Mouse (Mus musculus): ENCODE results near the gene Fras1.

Fras1 gene

GRCm38 (mm10) chr5:96405139-96405842 lies 31.5 kb downstream of the Fras1 start:
- no peak for DNase-seq

GRCm38 (mm10) chr5:96408291-96408690 lies 34.5 kb downstream of the Fras1 start:
- no peak for DNase-seq

GRCm38 (mm10) chr5:96412754-96413394 lies 39.1 kb downstream of the Fras1 start:
- no peak for DNase-seq

- no peak for DNase-seq
These were observed 43.4 kb downstream of the Fras1 start for GRCm38 (mm10) chr5:96417121-96417520.

GRCm38 (mm10) chr5:96421550-96421949 lies 47.8 kb downstream of the Fras1 start:
- no peak for DNase-seq

- DNase-seq: no peak
These were observed 49.0 kb downstream of the Fras1 start for GRCm38 (mm10) chr5:96422716-96423115.

- DNase-seq: no peak
These were observed 51.6 kb downstream of the Fras1 start for GRCm38 (mm10) chr5:96425391-96425790.

- DNase-seq: no peak
These were observed 55.9 kb downstream of the Fras1 start for GRCm38 (mm10) chr5:96429532-96430141.

GRCm38 (mm10) chr5:96437870-96438269 lies 64.1 kb downstream of the Fras1 start:
- DNase-seq: no peak

- DNase-seq: no peak
These were observed 66.1 kb downstream of the Fras1 start for GRCm38 (mm10) chr5:96439811-96440210.

GRCm38 (mm10) chr5:96447460-96447859 lies 73.7 kb downstream of the Fras1 start:
- DNase-seq: no peak

- DNase-seq: no peak
These were observed 78.3 kb downstream of the Fras1 start for GRCm38 (mm10) chr5:96452027-96452426.

- no peak for DNase-seq
These were observed 79.6 kb downstream of the Fras1 start for GRCm38 (mm10) chr5:96453386-96453785.

- no peak for DNase-seq
These were observed 80.7 kb downstream of the Fras1 start for GRCm38 (mm10) chr5:96454422-96454821.

- no peak for DNase-seq
These were observed 81.5 kb downstream of the Fras1 start for GRCm38 (mm10) chr5:96455241-96455640.

GRCm38 (mm10) chr5:96457436-96457958 lies 83.7 kb downstream of the Fras1 start:
- DNase-seq: no peak

GRCm38 (mm10) chr5:96459605-96460004 lies 85.8 kb downstream of the Fras1 start:
- DNase-seq: no peak

GRCm38 (mm10) chr5:96462197-96462596 lies 88.4 kb downstream of the Fras1 start:
- DNase-seq: no peak

GRCm38 (mm10) chr5:96466461-96466860 lies 92.7 kb downstream of the Fras1 start:
- DNase-seq: no peak

- DNase-seq: no peak
These were observed 98.2 kb downstream of the Fras1 start for GRCm38 (mm10) chr5:96471995-96472394.

GRCm38 (mm10) chr5:96475488-96475887 lies 101.7 kb downstream of the Fras1 start:
- no peak for DNase-seq

GRCm38 (mm10) chr5:96479003-96479402 lies 105.2 kb downstream of the Fras1 start:
- DNase-seq: no peak

- no peak for DNase-seq
These were observed 107.4 kb downstream of the Fras1 start for GRCm38 (mm10) chr5:96481159-96481558.

- DNase-seq: no peak
These were observed 108.3 kb downstream of the Fras1 start for GRCm38 (mm10) chr5:96482054-96482453.

Data from right cerebral cortex, postnatal 4 days (tissue).